Mouse (Mus musculus): ENCODE results near the gene Dstn. TPM values are rescaled to one million over a fixed set of nuclear protein-coding genes. Genes with fewer than 3 reads are reported as not detected.

The Dstn gene
- 278 and 293 TPM in 2 replicates for polyA plus RNA-seq (2021; fragmentation: Nextera tagmentation)
- long read RNA-seq, experiment 1, transcript Dstn-201 (4 exons, 1,911 nt) = major isoform, 462 of 512 reads
- long read RNA-seq, experiment 1, partial matches to known transcripts = 44 of 512 reads
- long read RNA-seq, experiment 1, other reads (novel, unspliced or antisense) = 6 of 512 reads
- long read RNA-seq, experiment 2, transcript Dstn-201 (4 exons, 1,911 nt) = major isoform, 1,278 of 1,313 reads
- long read RNA-seq, experiment 2, partial matches to known transcripts = 15 of 1,313 reads
- long read RNA-seq, experiment 2, other reads (novel, unspliced or antisense) = 20 of 1,313 reads

DNA sequence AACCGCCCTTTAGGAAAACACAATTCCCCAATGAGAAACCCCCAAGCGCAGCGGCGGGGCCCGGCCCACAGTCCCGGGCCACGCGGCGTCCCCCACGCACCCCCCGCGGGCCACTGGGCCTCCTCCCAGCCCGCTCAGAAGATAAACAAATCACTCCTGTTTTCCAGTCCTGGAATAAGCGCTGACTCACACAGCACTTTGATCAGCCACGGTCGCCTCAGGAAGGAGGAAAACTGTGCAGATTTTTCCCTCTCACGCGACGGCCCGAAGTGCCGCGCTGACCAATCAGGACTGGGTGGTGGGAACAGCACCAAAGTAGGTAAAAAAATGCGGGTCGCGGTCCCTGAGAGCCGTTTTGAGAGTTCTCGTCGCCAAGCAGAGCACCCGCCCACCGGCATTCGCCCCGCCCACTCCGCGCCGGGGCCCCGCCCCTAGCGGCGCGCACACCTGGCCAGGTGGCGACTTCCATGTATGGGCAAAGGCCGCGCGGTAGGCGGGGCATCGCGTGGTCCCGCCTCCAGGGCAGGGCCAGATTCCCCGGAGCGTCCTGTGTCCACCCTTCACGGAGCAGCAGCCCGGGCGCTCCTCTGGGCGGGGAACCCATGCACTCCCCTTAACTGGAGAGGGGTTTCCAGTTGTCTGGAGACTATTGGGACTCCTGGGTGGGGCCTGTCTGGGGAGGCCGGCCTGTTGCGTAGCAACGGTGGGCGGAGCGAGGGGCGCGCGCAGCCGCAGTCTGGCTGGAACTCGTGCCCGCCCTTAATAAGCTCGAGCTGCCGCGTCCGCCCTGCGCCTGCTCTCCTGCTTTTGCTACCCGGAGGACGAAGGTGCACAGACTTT, at the start of gene Dstn:
Gene Dstn (plus strand): TSS at position 561 of the 840 bp plus-strand sequence.

Other genes with a start within 250 kb of the Dstn start
- gene Bfsp1, start 52.1 kb upstream of the Dstn start, polyA plus RNA-seq (2021; fragmentation: Nextera tagmentation) = 0.26 and 0.51 TPM in 2 replicates
- gene Rrbp1, start 95.9 kb downstream of the Dstn start, polyA plus RNA-seq (2021; fragmentation: Nextera tagmentation) = 19.6 and 21.2 TPM in 2 replicates
- not detected in 2 replicates for gene Banf2, start 117.7 kb downstream of the Dstn start, polyA plus RNA-seq (2021; fragmentation: Nextera tagmentation)

Measured in layer of hippocampus, adult 6 months (tissue).